Mouse (Mus musculus): ENCODE data around the gene Rexo5.

GRCm38 (mm10) chr7:119864500-119864899 is 70.7 kb downstream of the Rexo5 start:
- TF ChIP-seq CTCF (IDR thresholded peaks at IDR 0.05) (no peak), EP300 (IDR thresholded peaks at IDR 0.05) (no peak)

Measured in lung, postnatal 0 days (tissue).